Mouse (Mus musculus) midbrain, postnatal 0 days (tissue): ENCODE measurements around the gene Defb48. TPM values are rescaled to one million over a fixed set of nuclear protein-coding genes. Genes with fewer than 3 reads are reported as not detected.

Source experiments
- ATAC-seq: fragments of 200-750 bp; cut with Nextera tagmentation; 2 replicates; pipeline ENCODE4 v1.8.0; 2017; ENCODE audit warnings: moderate number of reproducible peaks, mild to moderate bottlenecking, moderate TSS enrichment, moderate library complexity; ENCODE audit not compliant: low FRiP score
- DNase-seq: peaks from one replicate; pipeline ENCODE4 v3.0.0-alpha.2; 2015; ENCODE audit warnings: low spot score
- H3K27ac ChIP-seq: fragments of 300-500 bp; sonication (generic); 2 replicates; pipeline ENCODE4 v1.5.1; 2014; ENCODE audit warnings: low read depth, mild to moderate bottlenecking, low read length, mixed read lengths
- H3K27me3 ChIP-seq: fragments of 300-500 bp; sonication (generic); 2 replicates; pipeline ENCODE4 v1.6.1; 2014; ENCODE audit warnings: low read length, control low read depth, mixed read lengths; ENCODE audit not compliant: insufficient read depth
- H3K36me3 ChIP-seq: fragments of 300-500 bp; sonication (generic); 2 replicates; pipeline ENCODE4 v1.6.1; 2014; ENCODE audit warnings: low read length, control low read depth, mixed read lengths; ENCODE audit not compliant: insufficient read depth
- H3K4me1 ChIP-seq: fragments of 300-500 bp; sonication (generic); 2 replicates; pipeline ENCODE4 v1.6.1; 2014; ENCODE audit warnings: mild to moderate bottlenecking, control low read depth, antibody characterized with exemption, low read length, mixed read lengths; ENCODE audit not compliant: insufficient read depth
- H3K4me2 ChIP-seq: fragments of 300-500 bp; sonication (generic); 2 replicates; pipeline ENCODE4 v1.6.1; 2014; ENCODE audit warnings: low read depth, mild to moderate bottlenecking, low read length, mixed read lengths; ENCODE audit not compliant: poor library complexity, severe bottlenecking
- H3K4me3 ChIP-seq: fragments of 300-500 bp; sonication (generic); 2 replicates; pipeline ENCODE4 v1.5.1; 2014; ENCODE audit warnings: low read depth, mild to moderate bottlenecking, low read length, moderate library complexity
- H3K9ac ChIP-seq: fragments of 300-500 bp; sonication (generic); replicated peaks from 2 replicates; pipeline ENCODE4 v1.6.1; 2014; ENCODE audit warnings: mild to moderate bottlenecking, low read length, moderate library complexity, mixed read lengths; ENCODE audit not compliant: poor library complexity, severe bottlenecking
- H3K9me3 ChIP-seq: fragments of 300-500 bp; sonication (generic); 2 replicates; pipeline ENCODE4 v1.6.1; 2016; ENCODE audit warnings: low read length, control low read depth
- CTCF ChIP-seq: IDR thresholded peaks from 2 replicates; pipeline ENCODE4 v1.5.1; 2016; ENCODE audit warnings: antibody characterized with exemption, mild to moderate bottlenecking
- WGBS: fragments of 180-500 bp; shearing (Covaris S2); extraction: QIAGEN DNeasy Blood & Tissue Kit; methylation state at CpG from one replicate; pipeline ENCODE4 v1.1.7; 2014; 5-methylcytosine and 5-hydroxymethylcytosine counted together
- polyA plus RNA-seq: library from polyadenylated mRNA; unstranded; fragments of >200 nt; fragmentation: Nextera tagmentation; extraction: Ambion mirVana; gene quantifications from 2 replicates; pipeline ENCODE4 v1.2.1, GENCODE M21; 2015
- total RNA-seq: library from RNA; depleted of rRNA; stranded (reverse); fragments of >200 nt; gene quantifications from 2 replicates; pipeline ENCODE4 v1.2.3, GENCODE M21; 2014; rRNA removed

Defb48 gene
- total and polyA plus RNA-seq, 2 experiments from 2014 or later = not detected

GRCm38 (mm10) chr14:62939435-62939834, 44.9 kb downstream of the Defb48 start:
- TF ChIP-seq CTCF = peak; percentile 41
- Histone ChIP-seq H3K9me3 (0 out of 2 replicates have a peak, but pooled peaks cover 4% of the 10 kb centered on the region), H3K9ac (no peak overlapping the region), H3K4me3 (no peak overlapping the region), H3K36me3 (peaks cover 15% of the 10 kb centered on the region), H3K4me1 (no peaks in the 10 kb centered on the region), H3K27me3 (no peaks in the 10 kb centered on the region), H3K4me2 (no peak overlapping the region), H3K27ac (no peak overlapping the region)
- WGBS = 96% methylated on average over 3 of the region's 3 CpGs
- no peak for DNase-seq
- ATAC-seq = no peak

- Histone ChIP-seq H3K4me2 (no peak overlapping the region), H3K4me1 (no peaks in the 10 kb centered on the region), H3K27ac (no peak overlapping the region), H3K27me3 (no peaks in the 10 kb centered on the region), H3K36me3 (peaks cover 10% of the 10 kb centered on the region; the same call in 1 of the 2 replicates), H3K9me3 (0 out of 2 replicates have a peak, but pooled peaks cover 4% of the 10 kb centered on the region), H3K9ac (no peak overlapping the region), H3K4me3 (no peak overlapping the region)
- ATAC-seq (no peak), DNase-seq (peak; percentile 53)
- WGBS = 54% methylated on average over 5 of the region's 5 CpGs
- peak; percentile 69 for TF ChIP-seq CTCF
Observed at GRCm38 (mm10) chr14:62937675-62938074, 46.6 kb downstream of the Defb48 start.

- H3K27me3 ChIP-seq = no peaks in the 10 kb centered on the region
- 93% methylated on average over 6 of the region's 6 CpGs for WGBS
Observed at GRCm38 (mm10) chr14:62936631-62937380, 47.5 kb downstream of the Defb48 start.

GRCm38 (mm10) chr14:62935361-62935760, 48.9 kb downstream of the Defb48 start:
- Histone ChIP-seq H3K36me3 (peaks cover 16% of the 10 kb centered on the region; the same call in 1 of the 2 replicates), H3K9me3 (0 out of 2 replicates have a peak, but pooled peaks cover 4% of the 10 kb centered on the region), H3K4me2 (no peak overlapping the region), H3K9ac (no peak overlapping the region), H3K27me3 (no peaks in the 10 kb centered on the region), H3K4me3 (no peak overlapping the region), H3K4me1 (no peaks in the 10 kb centered on the region), H3K27ac (no peak overlapping the region)
- 92% methylated on average over 9 of the region's 9 CpGs for WGBS
- no peak for ATAC-seq
- DNase-seq = no peak
- TF ChIP-seq CTCF = no peak

More at GRCm38 (mm10) chr14:62936631-62937380, 47.5 kb downstream of the Defb48 start:
- Histone ChIP-seq H3K4me1 (no peaks in the 10 kb centered on the region), H3K36me3 (peaks cover 12% of the 10 kb centered on the region; the same call in 1 of the 2 replicates), H3K9me3 (0 out of 2 replicates have a peak, but pooled peaks cover 4% of the 10 kb centered on the region), H3K9ac (no peak overlapping the region), H3K27ac (no peak overlapping the region), H3K4me2 (no peak overlapping the region), H3K4me3 (no peak overlapping the region)
- ATAC-seq (no peak), DNase-seq (no peak)
- no peak for TF ChIP-seq CTCF

GRCm38 (mm10) chr14:62928101-62928541, 56.2 kb downstream of the Defb48 start:
- Histone ChIP-seq H3K4me1 (no peaks in the 10 kb centered on the region), H3K27me3 (no peaks in the 10 kb centered on the region), H3K4me2 (no peak overlapping the region), H3K27ac (no peak overlapping the region), H3K36me3 (peaks cover 6% of the 10 kb centered on the region; the same call in 1 of the 2 replicates), H3K9me3 (no peaks in the 10 kb centered on the region), H3K4me3 (no peak overlapping the region), H3K9ac (no peak overlapping the region)
- DNase-seq = no peak
- no peak for ATAC-seq
- TF ChIP-seq CTCF = no peak
- WGBS = 79% methylated on average over 5 of the region's 5 CpGs

Other genes with a start within 250 kb of the Defb48 start
- 19.1 and 44.9 TPM in 2 replicates for gene Ints6, start 223.3 kb downstream of the Defb48 start, total RNA-seq
- 6.1 and 9.5 TPM in 2 replicates for gene Ints6, start 223.3 kb downstream of the Defb48 start, polyA plus RNA-seq
- gene Wdfy2, start 146.8 kb downstream of the Defb48 start, total RNA-seq = 19.6 and 22.7 TPM in 2 replicates
- 4.3 TPM in 2 replicates for gene Wdfy2, start 146.8 kb downstream of the Defb48 start, polyA plus RNA-seq
- gene Defb47, start 13.6 kb upstream of the Defb48 start, total RNA-seq = not detected in 2 replicates
- not detected in 2 replicates for gene Defb47, start 13.6 kb upstream of the Defb48 start, polyA plus RNA-seq
- gene Defb43, start 27.3 kb upstream of the Defb48 start, total RNA-seq = not detected in 2 replicates
- gene Defb43, start 27.3 kb upstream of the Defb48 start, polyA plus RNA-seq = not detected in 2 replicates
- 0.49 TPM in 1 of 2 replicates, not detected in the other for gene Defb42, start 62.5 kb upstream of the Defb48 start, total RNA-seq
- gene Defb42, start 62.5 kb upstream of the Defb48 start, polyA plus RNA-seq = 0.11 TPM in 1 of 2 replicates, not detected in the other
- not detected in 2 replicates for gene Defb30, start 65.5 kb upstream of the Defb48 start, total RNA-seq
- not detected in 2 replicates for gene Defb30, start 65.5 kb upstream of the Defb48 start, polyA plus RNA-seq